Mouse (Mus musculus) activated CD4-positive, CD25-positive, alpha-beta regulatory T cell, adult 4 months (primary cell): ENCODE measurements at regions not wholly inside any gene's neighbourhood (a gene's known extent, or its start where the extent isn't known, plus 50 kb on each side); places are given as distances from the start of the nearest gene placed in this dataset.

Experiments
- ATAC-seq: one replicate; pipeline ENCODE4 v1.8.0; 2017

DNA sequence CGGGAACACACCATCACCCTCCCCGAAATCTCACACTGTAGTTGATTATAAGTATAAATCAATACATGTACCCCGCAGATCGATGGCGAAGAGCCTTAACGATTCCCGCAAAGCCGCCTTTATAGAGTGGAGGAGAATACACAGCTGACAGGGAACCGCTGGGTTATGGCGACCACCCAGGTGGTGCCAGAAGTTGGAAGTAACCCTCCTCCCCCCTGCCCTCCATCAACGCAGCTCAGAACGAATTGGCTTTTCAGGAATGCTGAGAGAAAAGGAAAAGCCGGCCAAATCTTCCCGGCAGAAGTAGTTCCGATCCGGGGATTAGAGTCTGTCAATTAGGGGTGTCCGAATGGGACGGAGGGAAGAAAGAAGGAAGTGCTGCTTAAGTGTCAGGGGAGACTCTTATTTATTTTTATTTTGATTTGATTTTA lies 75.6 kb upstream of the Hmga2 start:
- ATAC-seq = no peak

DNA sequence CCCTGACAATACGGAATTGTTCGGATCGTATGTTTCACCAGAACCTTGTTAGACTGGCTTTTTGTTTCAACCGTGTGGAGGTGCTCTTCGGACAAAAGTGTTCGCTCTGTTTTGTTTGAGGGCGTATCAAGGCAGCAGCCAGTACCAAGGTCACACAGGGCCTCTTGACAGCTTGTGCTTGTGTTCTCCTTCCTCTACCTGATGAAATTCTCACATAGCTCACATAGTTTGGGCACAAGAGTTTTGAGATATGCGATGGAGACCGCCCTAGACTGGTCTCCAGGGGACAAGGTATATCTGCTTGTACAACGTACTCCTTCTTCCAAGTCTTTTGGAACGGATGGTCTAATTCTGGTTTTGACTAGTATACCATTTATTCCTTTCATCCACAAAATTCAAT lies 70.9 kb upstream of the Hmga2 start:
- ATAC-seq = no peak

- no peak for ATAC-seq
These were observed 65.3 kb upstream of the Hmga2 start for GRCm38 (mm10) chr10:120541618-120542017.

DNA sequence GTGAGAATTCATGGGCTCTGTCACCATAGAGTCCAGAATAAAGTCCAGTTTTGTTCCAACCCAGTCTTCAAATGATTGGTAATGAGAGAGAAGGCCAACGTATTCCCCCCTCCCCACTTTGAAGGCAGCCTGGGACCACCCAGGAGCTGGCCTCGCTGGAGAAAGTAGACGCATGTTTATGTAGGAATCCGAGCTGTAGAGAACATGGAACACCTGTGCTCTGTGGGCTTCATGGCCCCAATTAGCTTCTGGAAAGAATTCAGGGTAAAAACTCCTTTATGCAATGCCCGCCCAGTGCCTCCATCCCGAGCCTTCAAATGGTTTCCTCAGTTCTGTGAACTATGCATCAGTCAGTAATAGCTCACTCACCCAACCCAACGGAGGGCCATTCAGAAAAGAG lies 62.3 kb upstream of the Hmga2 start:
- no peak for ATAC-seq

GRCm38 (mm10) chr10:120528406-120528805 lies 52.1 kb upstream of the Hmga2 start:
- ATAC-seq = no peak

- no peak for ATAC-seq
These were observed 51.7 kb upstream of the Hmga2 start for GRCm38 (mm10) chr10:120527951-120528350.

DNA sequence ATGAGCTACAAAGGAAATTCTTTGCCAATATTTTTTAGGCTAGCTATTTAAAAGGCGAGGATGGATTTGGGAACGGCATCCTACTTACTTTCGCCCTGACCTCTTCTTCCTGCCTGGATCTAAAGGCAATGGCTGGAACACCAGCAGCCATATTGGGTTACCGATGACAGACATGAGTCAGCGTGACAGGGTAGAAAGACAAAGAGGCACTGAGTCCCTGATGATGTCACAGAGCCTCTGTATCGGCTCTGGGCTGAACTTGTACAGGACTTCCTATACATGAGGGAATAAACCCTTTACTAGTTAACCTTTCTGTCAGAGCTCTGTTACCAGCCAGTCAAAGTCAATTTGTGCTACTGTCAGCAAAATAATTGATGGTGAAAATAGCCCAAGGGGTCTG lies 50.7 kb upstream of the Hmga2 start:
- no peak for ATAC-seq
